Mouse (Mus musculus) ovary, postnatal 36 days (tissue): ENCODE data around the gene Ccdc80.

ENCODE experiments used
- DNase-seq: peaks from one replicate; pipeline ENCODE4 v3.0.0; 2022; ENCODE audit warnings: low spot score, mixed read lengths

Ccdc80 gene

DNA sequence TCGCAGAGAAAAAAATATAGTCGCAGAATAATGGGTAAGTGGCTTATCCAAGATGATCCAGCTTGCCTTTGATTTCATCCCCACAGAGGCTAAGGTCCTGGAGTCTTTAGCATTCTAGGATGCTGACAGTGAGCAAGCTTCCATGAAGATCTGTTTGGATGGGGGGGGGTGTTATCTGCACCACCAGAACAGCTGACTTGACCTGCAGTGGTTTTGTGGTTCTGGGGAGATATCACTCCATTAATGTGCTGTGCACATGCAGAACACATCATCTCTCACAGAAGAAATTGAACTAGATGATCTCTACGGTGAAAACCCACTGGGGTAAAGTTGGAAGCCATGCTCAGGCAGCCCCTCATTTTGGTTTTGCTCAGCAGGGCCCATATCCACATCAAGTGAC lies 24.0 kb downstream of the Ccdc80 start:
- no peak for DNase-seq

DNA sequence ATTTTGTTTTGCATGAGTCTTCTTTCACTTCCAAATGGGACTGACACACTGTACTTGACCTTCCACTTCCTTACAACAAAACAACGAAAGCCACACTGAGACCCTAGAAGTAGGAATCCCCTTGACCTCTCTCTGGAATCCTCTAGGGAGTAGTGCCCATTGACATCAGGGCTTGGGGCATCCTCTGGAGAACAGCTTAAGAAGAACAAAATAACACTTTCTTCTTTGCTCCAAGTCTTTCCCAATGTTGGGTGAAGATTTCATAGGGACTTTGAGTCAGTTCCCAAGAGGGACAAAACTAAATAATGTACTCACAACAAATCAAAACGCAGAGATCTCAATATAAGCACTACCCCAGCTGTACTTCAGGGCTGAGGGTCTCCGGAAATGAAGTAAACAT lies 25.6 kb downstream of the Ccdc80 start:
- DNase-seq = no peak

DNA sequence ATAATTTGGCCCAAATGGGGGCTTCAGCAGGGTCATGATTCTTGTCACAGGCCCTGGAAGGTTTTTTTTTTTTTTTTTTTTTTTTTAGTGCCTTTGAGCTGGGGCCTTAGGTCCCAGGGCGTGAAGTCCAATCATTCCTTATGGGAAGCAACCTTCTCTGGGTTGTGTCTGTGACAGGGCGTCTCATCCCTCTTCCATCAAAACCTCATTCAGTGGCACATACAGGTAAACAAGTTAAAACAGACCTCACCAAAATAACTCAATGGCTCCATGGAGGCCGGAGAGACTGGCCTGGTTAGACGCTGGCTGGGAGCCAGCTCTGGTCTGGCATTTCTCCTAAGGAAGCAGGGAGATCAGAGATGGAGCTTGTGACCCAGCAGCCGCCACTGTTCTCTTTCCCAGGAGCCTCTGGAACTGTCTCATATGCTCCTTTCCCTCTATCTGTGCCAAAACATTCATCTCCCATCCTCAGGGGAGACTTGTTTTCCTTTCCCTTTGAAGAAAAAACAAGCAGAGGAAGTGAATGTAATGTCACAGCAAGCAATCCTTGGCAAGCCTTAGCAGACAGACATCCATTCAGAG lies 27.7 kb downstream of the Ccdc80 start:
- DNase-seq = peak; percentile 63

DNA sequence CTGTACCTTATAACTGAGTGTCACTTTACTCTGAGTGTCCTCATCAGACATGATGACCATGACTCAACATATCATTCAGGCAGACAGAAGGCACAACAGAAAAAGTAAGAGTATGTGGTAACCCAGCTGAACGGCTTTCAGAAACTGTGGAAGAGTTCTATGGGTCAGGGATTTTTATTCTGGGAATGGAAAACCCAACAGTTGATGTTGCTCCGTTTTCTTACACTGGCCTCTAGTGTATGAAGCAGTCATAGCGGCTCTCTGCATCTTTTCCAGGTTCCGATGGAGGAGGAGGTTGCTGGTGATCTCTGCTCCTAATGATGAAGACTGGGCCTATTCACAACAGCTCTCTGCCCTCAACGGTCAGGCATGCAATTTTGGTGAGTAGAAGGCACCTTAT lies 29.4 kb downstream of the Ccdc80 start:
- DNase-seq = no peak

DNA sequence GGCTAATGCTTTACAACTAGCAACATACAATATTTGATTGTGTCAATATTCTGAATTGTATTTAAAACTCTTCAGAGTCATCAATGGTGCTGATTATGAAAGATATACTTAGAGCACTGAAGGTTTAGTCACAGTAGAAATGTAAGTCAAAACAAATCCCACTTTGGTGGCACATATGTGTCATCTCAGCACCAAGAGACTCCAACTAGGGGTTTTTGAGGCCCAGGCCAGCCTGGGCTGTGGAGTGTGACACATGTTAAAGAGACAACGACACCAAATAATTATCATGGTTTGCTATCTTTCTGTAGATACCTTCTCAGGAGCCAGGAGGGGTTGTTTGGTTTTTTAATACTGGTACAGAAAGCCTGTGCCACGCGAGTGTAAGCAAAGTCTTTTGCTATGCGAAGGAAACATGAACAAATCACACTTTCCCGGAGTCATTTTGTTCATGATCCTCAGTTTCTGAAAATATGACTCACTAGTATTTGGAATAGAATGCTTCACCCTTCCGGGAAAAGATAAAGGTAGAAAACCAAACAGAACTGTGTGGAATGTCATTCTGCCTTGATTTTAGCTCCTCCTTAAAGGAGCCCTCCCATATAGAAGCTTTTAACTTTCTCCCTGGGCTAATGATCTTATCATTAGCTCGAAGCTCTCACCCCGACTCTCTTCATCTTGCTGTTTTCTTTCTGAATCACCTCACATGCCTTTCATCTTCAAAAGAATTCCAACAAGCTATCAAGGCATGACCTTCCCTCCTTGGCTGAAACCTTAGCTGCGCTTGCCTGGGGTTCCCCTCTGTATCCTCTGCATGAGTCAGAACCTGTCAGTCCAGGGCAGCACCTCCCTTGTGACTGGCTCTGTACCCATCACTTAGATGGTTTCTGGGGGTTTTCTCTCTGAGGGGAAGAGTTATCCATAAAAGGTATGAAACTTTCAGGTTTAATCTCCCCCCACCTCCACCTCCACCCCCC lies 31.3 kb downstream of the Ccdc80 start:
- DNase-seq = no peak

DNA sequence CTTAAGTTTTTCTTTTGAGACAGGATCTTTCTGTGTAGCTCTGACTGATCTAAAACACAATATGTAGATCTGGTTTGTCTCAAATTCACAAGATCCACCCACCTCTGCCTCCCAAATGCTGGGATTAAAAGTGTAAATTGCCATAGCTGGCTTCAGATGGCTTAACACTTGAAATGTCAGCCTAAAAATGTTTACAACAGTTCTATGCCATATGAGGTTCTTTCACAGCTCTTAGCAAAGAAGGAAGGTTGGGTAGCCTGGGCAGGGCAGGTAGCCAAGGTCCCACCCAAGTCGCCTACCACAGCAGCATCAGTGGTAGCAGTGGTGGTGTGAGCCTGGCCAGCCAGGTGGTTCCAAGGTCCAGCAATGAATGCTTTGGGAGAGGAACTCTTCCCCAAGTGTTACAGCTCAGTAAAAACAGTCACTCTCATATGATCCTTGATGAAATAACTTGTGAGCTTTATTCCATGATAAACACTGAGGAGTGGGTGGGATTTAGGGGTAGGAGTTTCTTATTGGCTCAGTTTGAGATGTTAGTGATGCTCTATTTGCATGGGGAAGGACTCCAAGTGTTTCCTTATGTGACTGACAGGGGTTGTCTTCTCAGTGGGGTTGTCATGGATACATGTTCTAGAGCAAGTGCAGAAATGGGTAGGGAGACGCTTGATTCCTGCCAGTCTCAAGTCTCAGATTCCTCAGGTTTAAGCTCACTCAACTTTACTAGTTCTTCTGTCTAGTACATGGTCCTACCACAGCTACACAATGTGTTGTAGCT lies 34.9 kb downstream of the Ccdc80 start:
- DNase-seq = no peak

DNA sequence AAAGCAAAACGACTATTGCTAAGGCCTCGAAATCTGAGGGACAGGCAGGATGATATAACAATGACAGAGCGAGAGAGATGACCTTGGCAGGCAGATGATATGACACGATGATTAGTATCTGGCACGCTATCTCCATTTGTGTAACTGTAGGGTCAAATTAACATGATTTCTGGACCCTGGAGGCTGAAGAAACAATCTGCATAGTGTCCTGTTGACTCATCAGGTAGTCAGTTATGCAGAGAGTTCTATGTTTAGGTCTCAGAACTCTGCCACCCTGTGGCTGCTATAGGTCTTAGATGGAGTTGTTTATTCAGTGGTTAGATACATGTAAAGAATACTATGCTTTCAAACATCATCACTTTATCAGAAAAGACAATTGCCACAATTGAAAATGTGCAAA lies 48.5 kb downstream of the Ccdc80 start:
- no peak for DNase-seq

DNA sequence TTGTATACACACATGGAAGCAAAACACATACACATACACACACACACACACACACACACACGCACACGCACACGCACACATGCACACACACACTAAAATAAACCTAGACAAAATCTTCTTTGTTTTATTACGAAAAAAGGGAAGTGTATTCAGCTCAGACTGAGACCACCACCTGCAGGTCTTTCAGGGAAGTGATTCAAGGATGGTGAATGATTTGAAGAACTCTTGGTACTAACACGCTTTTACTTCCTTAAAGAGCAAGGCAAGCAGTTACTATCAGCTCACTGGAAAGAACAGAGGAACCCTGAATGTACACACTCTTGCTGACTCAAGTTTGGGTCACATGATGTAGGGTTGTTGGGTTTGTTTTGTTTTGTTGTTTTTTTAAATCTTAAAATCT lies 49.4 kb downstream of the Ccdc80 start:
- no peak for DNase-seq

DNA sequence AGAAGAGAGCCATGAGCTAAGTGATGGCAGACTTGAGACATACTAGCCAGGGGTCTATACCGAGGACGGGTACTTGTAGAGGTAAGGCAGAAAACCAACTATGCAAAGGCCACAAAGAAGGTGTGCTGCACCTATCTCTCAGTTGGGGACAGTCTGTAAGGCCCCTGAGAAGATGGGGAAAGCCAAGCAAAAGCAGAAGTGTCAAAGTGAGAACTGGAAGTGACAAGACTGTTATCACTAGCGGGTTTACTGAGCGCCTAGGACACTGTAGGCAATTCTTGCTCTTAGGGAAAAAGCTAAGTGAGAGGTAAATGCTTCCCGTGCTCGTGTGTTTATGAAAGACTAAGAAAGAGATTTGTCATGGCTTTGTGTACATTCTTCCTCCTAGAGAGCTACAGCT lies 51.9 kb downstream of the Ccdc80 start:
- DNase-seq = no peak

DNA sequence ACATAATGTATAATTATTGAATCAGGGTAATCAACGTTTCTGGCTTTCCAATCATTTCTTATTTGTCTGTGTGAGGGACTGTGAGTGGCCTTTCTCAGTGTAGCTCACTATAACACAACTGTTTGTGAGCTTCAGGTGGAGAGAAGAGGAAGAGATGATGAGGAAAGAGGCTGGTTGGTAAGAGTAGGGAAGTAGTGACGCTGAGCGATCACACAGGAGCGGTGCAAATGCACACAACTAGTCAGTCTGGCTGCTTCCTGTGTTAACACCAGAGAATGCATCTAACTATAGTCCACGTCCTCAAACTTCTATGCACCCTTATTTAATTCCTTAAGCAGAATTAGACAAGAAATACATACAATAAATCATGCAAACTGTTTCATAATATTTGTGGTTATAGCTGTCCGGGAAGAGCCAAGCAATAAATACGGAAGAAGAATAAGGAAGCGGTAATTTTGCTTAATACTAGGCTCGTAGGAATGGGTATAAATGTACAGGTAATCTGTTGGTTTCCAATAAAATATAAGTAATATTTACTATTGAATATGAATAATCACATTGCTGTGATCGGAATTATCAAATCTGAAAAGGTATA lies 55.4 kb downstream of the Ccdc80 start:
- no peak for DNase-seq

DNA sequence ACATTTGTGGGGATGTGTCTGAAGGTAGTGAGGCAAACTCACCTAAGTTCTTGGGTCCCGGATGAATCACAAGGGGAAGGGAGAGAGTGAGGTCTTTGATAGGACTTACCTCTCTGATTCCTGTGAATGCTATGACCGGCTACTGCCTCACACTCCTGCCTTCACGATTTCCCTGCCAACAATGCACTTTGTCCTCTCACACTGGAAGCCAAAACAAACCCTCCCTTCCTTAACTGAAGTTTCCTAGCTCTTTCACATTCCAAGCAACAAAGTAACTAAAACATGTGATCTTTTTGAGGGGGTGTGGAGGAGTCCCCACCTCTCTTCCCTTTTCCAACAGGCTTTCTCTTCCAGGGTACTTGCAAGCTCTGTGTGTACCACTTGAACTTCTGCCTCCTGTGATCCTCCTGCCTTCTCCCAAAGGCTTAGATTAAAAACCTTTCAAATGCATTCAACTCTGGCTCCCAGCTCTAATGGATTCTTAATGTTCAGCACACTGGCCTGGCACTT lies 61.6 kb downstream of the Ccdc80 start:
- no peak for DNase-seq

DNA sequence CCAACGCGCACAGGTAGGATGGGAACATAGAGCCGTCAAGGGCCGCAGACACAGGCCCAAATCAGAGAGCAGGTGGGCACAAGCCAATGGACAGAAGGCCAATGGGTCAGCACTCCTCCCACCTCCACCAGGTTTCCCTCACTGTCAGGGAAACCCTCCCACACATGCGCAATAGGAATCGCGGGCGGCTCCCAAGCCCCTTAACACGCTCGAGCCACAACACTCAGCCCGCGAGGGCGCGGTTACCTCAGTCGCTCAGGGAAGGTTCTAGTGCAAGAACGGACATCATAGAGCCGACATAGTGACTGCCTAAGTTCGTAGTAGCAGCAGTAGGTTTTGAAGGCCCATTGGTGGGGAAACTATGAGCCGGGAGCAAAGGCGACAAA lies 64.9 kb downstream of the Ccdc80 start:
- DNase-seq = peak; percentile 69

DNA sequence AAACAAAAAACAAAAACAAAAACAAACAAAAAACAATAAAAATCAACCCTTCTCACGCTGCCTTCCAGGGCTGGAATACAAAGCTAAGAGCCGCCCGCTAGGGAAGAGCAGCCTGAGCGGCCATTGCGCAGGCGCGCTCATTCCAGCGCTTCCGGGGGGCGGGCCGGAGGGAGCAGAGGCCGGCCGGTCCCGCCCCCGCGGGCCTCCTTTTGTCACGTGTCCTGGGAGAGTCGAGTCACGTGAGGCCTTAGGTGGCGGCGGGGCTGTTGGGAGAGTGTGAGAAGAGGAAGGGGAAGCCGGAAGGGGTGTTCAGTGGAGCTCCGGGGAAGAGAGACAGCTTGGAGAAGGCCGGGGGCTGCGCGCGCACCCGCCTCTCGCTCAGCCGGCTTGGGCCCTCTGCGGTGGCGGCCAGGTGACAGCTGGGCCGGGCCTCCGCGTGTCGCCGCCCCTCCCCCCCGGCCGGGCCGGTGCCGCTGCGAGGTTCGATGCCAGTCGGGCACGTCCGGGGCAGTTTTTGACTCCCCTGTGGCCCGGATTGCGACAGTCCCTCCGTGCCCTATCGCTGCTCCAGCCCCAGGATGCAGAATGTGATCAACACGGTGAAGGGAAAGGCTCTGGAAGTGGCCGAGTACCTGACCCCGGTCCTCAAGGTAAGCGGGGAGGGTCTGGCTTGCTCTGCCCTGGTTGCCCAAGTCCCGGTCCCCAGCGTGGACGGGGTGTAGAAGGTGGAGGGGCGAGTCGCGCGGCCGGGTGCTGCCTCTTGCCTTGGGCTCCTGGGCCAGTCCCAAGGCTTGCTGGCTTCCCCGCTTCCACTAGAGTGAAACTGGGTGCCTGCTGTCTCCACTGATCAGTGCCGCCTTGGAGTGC lies 65.6 kb downstream of the Ccdc80 start, which contains the start of the genes Slc35a5 and Atg3:
Slc35a5 (minus strand) TSS at position 185 of the 867 bp plus-strand sequence.
Atg3 (plus strand) TSS at position 264 of the 867 bp plus-strand sequence.
- peak; percentile 96 for DNase-seq

DNA sequence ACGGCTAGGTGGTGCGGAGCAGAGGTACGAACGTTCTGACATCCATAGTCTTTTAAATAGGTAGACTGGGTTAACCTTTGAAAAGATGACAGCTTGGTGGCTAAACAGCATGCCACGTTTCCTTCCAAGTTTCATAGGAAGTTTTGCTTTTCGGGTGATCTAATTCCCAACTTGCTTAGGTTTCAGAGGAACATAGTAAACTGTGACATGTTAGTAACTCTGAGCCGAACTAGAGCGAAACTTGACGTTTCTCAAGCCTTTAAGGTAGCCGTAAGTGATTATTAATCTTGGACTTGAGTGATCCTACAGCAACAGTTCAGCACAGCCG lies 66.2 kb downstream of the Ccdc80 start:
- DNase-seq = no peak
